Mouse (Mus musculus) myocyte (in vitro differentiated cells): Measurements from ENCODE around the gene Fzr1.

Source experiments
- CEBPB ChIP-seq: IDR thresholded peaks from 2 replicates; pipeline ENCODE4 v1.6.1; 2011; ENCODE audit warnings: mild to moderate bottlenecking, moderate library complexity; ENCODE audit not compliant: poor library complexity, insufficient read depth, severe bottlenecking
- E2F4 ChIP-seq: IDR thresholded peaks from one replicate; pipeline ENCODE4 v1.6.1; 2011; ENCODE audit warnings: mild to moderate bottlenecking, control low read depth, moderate library complexity; ENCODE audit not compliant: insufficient read depth
- MAX ChIP-seq: IDR thresholded peaks from one replicate; pipeline ENCODE4 v1.6.1; 2011; ENCODE audit warnings: low read depth, mild to moderate bottlenecking, control low read depth
- MYOD1 ChIP-seq, 3 experiments: IDR thresholded peaks; one replicate each; pipeline ENCODE4 v1.6.1; 2011; ENCODE audit warnings: control low read depth in 2 of 3, low read depth in 2 of 3, mild to moderate bottlenecking in 2 of 3, moderate library complexity in 1 of 3; ENCODE audit not compliant: insufficient read length in 2 of 3, control insufficient read depth in 1 of 3
- MYOG ChIP-seq, 3 experiments: IDR thresholded peaks; one replicate each; pipeline ENCODE4 v1.6.1; 2011; ENCODE audit warnings: control low read depth in 2 of 3, low read depth in 2 of 3, mild to moderate bottlenecking in 2 of 3; ENCODE audit not compliant: insufficient read length in 2 of 3, control insufficient read depth in 1 of 3, insufficient read depth in 1 of 3
- POLR2A ChIP-seq: IDR thresholded peaks from one replicate; pipeline ENCODE4 v1.6.1; 2011; ENCODE audit warnings: low read depth, mild to moderate bottlenecking, control low read depth, moderate library complexity; ENCODE audit not compliant: insufficient read length
- POLR2AphosphoS2 ChIP-seq: IDR thresholded peaks from one replicate; pipeline ENCODE4 v1.6.1; 2011; ENCODE audit warnings: low read depth, control low read depth; ENCODE audit not compliant: insufficient read length
- SRF ChIP-seq: IDR thresholded peaks from one replicate; pipeline ENCODE4 v1.6.1; 2011; ENCODE audit warnings: low read depth; ENCODE audit not compliant: control insufficient read depth, insufficient read length
- TCF12 ChIP-seq: IDR thresholded peaks from one replicate; pipeline ENCODE4 v1.6.1; 2011; ENCODE audit warnings: mild to moderate bottlenecking, control low read depth; ENCODE audit not compliant: poor library complexity, insufficient read depth, severe bottlenecking
- USF1 ChIP-seq: IDR thresholded peaks from one replicate; pipeline ENCODE4 v1.6.1; 2011; ENCODE audit warnings: low read depth, mild to moderate bottlenecking, control low read depth, moderate library complexity

DNA sequence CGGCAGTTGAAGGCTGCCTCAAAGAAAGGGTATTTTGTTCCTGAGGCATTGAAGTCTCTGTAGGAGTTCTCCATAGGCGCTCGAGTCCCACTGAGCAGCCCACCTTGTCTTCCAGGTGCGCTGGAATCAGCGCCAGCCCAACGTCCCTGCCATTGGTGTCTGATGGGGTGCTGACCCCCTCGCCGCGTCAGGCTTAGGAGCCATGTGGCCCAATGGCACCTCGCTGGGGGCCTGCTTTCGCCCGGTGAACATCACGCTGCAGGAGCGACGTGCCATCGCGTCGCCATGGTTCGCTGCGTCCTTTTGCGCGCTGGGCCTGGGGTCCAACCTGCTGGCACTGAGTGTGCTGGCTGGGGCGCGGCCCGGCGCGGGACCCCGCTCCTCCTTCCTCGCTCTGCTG, 46.0 kb downstream of the Fzr1 start:
- TF ChIP-seq POLR2AphosphoS2 (no peak), POLR2A (no peak), USF1 (no peak), CEBPB (no peak), E2F4 (no peak), SRF (no peak), MYOG (IDR thresholded peaks at IDR 0.05; ENCODE audit: control insufficient read depth in 1 of 3, insufficient read depth in 1 of 3, insufficient read length in 2 of 3, low read depth in 2 of 3) (no peak), MYOD1 (IDR thresholded peaks at IDR 0.05; ENCODE audit: control insufficient read depth in 1 of 3, insufficient read length in 2 of 3, low read depth in 2 of 3) (no peak), MAX (no peak), TCF12 (no peak)
